Mouse (Mus musculus) intestine, embryonic 14.5 days (tissue): Measurements from ENCODE around the gene Rnps1. TPM values are rescaled to one million over a fixed set of nuclear protein-coding genes. Genes with fewer than 3 reads are reported as not detected.
"Not testable (repeated sequence)": the region's sequence is repeated elsewhere in the genome, so short reads cannot be mapped to it uniquely, and the experiment has no call there.

ENCODE experiments used
- ATAC-seq: fragments of 200-750 bp; cut with Nextera tagmentation; replicated peaks from 2 replicates; pipeline ENCODE4 v1.8.0; 2017; ENCODE audit warnings: low read depth, moderate number of reproducible peaks, moderate TSS enrichment, moderate library complexity; ENCODE audit not compliant: low FRiP score, low TSS enrichment
- DNase-seq: peaks from one replicate; pipeline ENCODE4 v3.0.0-alpha.2; 2018; ENCODE audit warnings: low spot score
- H3K27ac ChIP-seq: fragments of 300-500 bp; sonication (generic); 2 replicates; pipeline ENCODE4 v1.5.1; 2014; ENCODE audit warnings: low read depth, mild to moderate bottlenecking, control low read depth
- H3K27me3 ChIP-seq: fragments of 300-500 bp; sonication (generic); replicated peaks from 2 replicates; pipeline ENCODE4 v1.6.1; 2014; ENCODE audit warnings: low read length, control low read depth; ENCODE audit not compliant: control insufficient read depth, insufficient read depth
- H3K36me3 ChIP-seq: fragments of 300-500 bp; sonication (generic); 2 replicates; pipeline ENCODE4 v1.6.1; 2014; ENCODE audit warnings: low read length, control low read depth; ENCODE audit not compliant: control insufficient read depth, insufficient read depth
- H3K4me1 ChIP-seq: fragments of 300-500 bp; sonication (generic); replicated peaks from 2 replicates; pipeline ENCODE4 v1.6.1; 2014; ENCODE audit warnings: low read length, control low read depth, mixed read lengths; ENCODE audit not compliant: control insufficient read depth, insufficient read depth
- H3K4me2 ChIP-seq: fragments of 300-500 bp; sonication (generic); 2 replicates; pipeline ENCODE4 v1.6.1; 2014; ENCODE audit warnings: low read length
- H3K4me3 ChIP-seq: fragments of 300-500 bp; sonication (generic); 2 replicates; pipeline ENCODE4 v1.5.1; 2014; ENCODE audit warnings: low read depth, low read length, control low read depth, mixed read lengths
- H3K9ac ChIP-seq: fragments of 300-500 bp; sonication (generic); 2 replicates; pipeline ENCODE4 v1.6.1; 2014; ENCODE audit warnings: mild to moderate bottlenecking, low read length
- H3K9me3 ChIP-seq: fragments of 300-500 bp; sonication (generic); 2 replicates; pipeline ENCODE4 v1.6.1; 2016; ENCODE audit warnings: low read length, control low read depth; ENCODE audit not compliant: control insufficient read depth
- WGBS: fragments of 180-500 bp; shearing (Covaris S2); extraction: QIAGEN DNeasy Blood & Tissue Kit; methylation state at CpG from one replicate; pipeline ENCODE4 v1.1.7; 2014; 5-methylcytosine and 5-hydroxymethylcytosine counted together
- polyA plus RNA-seq: library from polyadenylated mRNA; unstranded; fragments of >200 nt; fragmentation: Nextera tagmentation; extraction: Ambion mirVana; gene quantifications from 2 replicates; pipeline ENCODE4 v1.2.1, GENCODE M21; 2014

Rnps1 gene
- polyA plus RNA-seq, 1 experiment from 2014 or later: 267 TPM

GRCm38 (mm10) chr17:24454218-24454755, 39.9 kb downstream of the Rnps1 start:
- no peak; the same call in none of the 2 replicates for ATAC-seq
- 3% methylated on average over 14 of the region's 14 CpGs for WGBS
- no peak for DNase-seq

GRCm38 (mm10) chr17:24454756-24455522, 40.6 kb downstream of the Rnps1 start:
- under 1% methylated on average over 67 of the region's 67 CpGs for WGBS

More at GRCm38 (mm10) chr17:24454218-24454755, 39.9 kb downstream of the Rnps1 start:
- Histone ChIP-seq H3K27ac (peak overlapping the region; percentile 97), H3K27me3 (no peaks in the 10 kb centered on the region), H3K9ac (peak overlapping the region; percentile 89), H3K36me3 (peaks cover 27% of the 10 kb centered on the region), H3K4me2 (peak overlapping the region; percentile 79), H3K9me3 (no peaks in the 10 kb centered on the region), H3K4me3 (peak overlapping the region; percentile 90), H3K4me1 (peaks cover 8% of the 10 kb centered on the region)

GRCm38 (mm10) chr17:24455523-24456206, 41.3 kb downstream of the Rnps1 start:
- WGBS: 52% methylated on average over 10 of the region's 10 CpGs
- ATAC-seq: peak; percentile 5
- Histone ChIP-seq H3K36me3 (peaks cover 16% of the 10 kb centered on the region), H3K27ac (0 out of 2 replicates have a peak overlapping the region, but pooled peaks have one; percentile 22), H3K4me2 (peak overlapping the region; percentile 79), H3K4me3 (peak overlapping the region; percentile 90; the same call in 1 of the 2 replicates)
- H3K9me3 ChIP-seq, H3K4me1 ChIP-seq, H3K9ac ChIP-seq, DNase-seq, H3K27me3 ChIP-seq: not testable (repeated sequence)

More at GRCm38 (mm10) chr17:24454756-24455522, 40.6 kb downstream of the Rnps1 start:
- Histone ChIP-seq H3K9ac (peak overlapping the region; percentile 89), H3K27ac (peak overlapping the region; percentile 97), H3K4me3 (peak overlapping the region; percentile 90), H3K4me1 (peaks cover 8% of the 10 kb centered on the region), H3K36me3 (peaks cover 20% of the 10 kb centered on the region), H3K4me2 (peak overlapping the region; percentile 79), H3K9me3 (no peaks in the 10 kb centered on the region), H3K27me3 (no peaks in the 10 kb centered on the region)
- peak; percentile 100 for DNase-seq
- ATAC-seq: peak; percentile 93

- no peaks in the 10 kb centered on the region for H3K4me1 ChIP-seq
- H3K4me3 ChIP-seq: no peak overlapping the region
- no peak overlapping the region for H3K9ac ChIP-seq
- WGBS: 79% methylated on average over 2 of the region's 2 CpGs
- H3K27me3 ChIP-seq: no peaks in the 10 kb centered on the region
- H3K27ac ChIP-seq: no peak overlapping the region
- no peak for ATAC-seq
- no peaks in the 10 kb centered on the region for H3K9me3 ChIP-seq
- DNase-seq: no peak
- H3K4me2 ChIP-seq: no peak overlapping the region
- no peaks in the 10 kb centered on the region for H3K36me3 ChIP-seq
Observed at GRCm38 (mm10) chr17:24461580-24461979, 47.2 kb downstream of the Rnps1 start.

- Histone ChIP-seq H3K27me3 (no peaks in the 10 kb centered on the region), H3K9ac (no peak overlapping the region), H3K4me3 (no peak overlapping the region), H3K36me3 (no peaks in the 10 kb centered on the region), H3K9me3 (no peaks in the 10 kb centered on the region), H3K4me1 (no peaks in the 10 kb centered on the region), H3K27ac (no peak overlapping the region), H3K4me2 (no peak overlapping the region)
- whole genome bisulfite sequencing: 96% methylated on average over 1 of the region's 1 CpGs
- no peak for ATAC-seq
- no peak for DNase-seq
Observed at GRCm38 (mm10) chr17:24462932-24463331, 48.6 kb downstream of the Rnps1 start.

- no peak overlapping the region for H3K9ac ChIP-seq
- no peak for ATAC-seq
- H3K36me3 ChIP-seq: no peaks in the 10 kb centered on the region
- H3K27ac ChIP-seq: no peak overlapping the region
- H3K4me1 ChIP-seq: no peaks in the 10 kb centered on the region
- H3K4me3 ChIP-seq: no peak overlapping the region
- DNase-seq: no peak
- H3K27me3 ChIP-seq: no peaks in the 10 kb centered on the region
- H3K9me3 ChIP-seq: no peaks in the 10 kb centered on the region
- no peak overlapping the region for H3K4me2 ChIP-seq
- 53% methylated on average over 6 of the region's 6 CpGs for WGBS
Observed at GRCm38 (mm10) chr17:24463374-24464133, 49.2 kb downstream of the Rnps1 start.

GRCm38 (mm10) chr17:24468636-24469246, 54.4 kb downstream of the Rnps1 start:
- no peak for DNase-seq
- WGBS: 93% methylated on average over 5 of the region's 5 CpGs
- H3K36me3 ChIP-seq: peaks cover 7% of the 10 kb centered on the region

More at GRCm38 (mm10) chr17:24468636-24469246, 54.4 kb downstream of the Rnps1 start:
- H3K27ac ChIP-seq: no peak overlapping the region
- no peak overlapping the region for H3K4me2 ChIP-seq
- H3K4me1 ChIP-seq: peaks cover 22% of the 10 kb centered on the region
- no peaks in the 10 kb centered on the region for H3K9me3 ChIP-seq
- H3K4me3 ChIP-seq: no peak overlapping the region
- H3K27me3 ChIP-seq: no peaks in the 10 kb centered on the region
- H3K9ac ChIP-seq: no peak overlapping the region
- no peak for ATAC-seq
